Comparison of ENCODE assay signal across 9 mouse cellular contexts in genomic region chr9:73103159-73103879, GRCm38 (mm10). TPM values are rescaled to one million over a fixed set of nuclear protein-coding genes. Genes with fewer than 3 reads are reported as not detected.
DNase-seq lines count a peak whose midpoint lies in the region; ATAC-seq and TF ChIP-seq lines count a peak whose summit lies in the region.
"Had no signal": no experiment of that assay in that cellular context is flagged by ENCODE, and none has a peak within 500 bp of the region (broad histone marks: within the 10 kb centered on the region; RNA-seq: fewer than 3 reads in every experiment).

No protein-coding gene starts in this region.

- ATAC-seq in embryonic facial prominence, embryonic 12.5 days (ENCODE audit: insufficient number of reproducible peaks, insufficient read depth, low FRiP score, low TSS enrichment): peak; percentile 56; the same call in 1 of the 2 replicates
- ATAC-seq in heart, embryonic 13.5 days (ENCODE audit: extremely low read depth, insufficient number of reproducible peaks, low FRiP score, low TSS enrichment): no peak
- ATAC-seq in kidney, embryonic 14.5 days (ENCODE audit: low FRiP score, low TSS enrichment): peak; percentile 58

- H3K27ac ChIP-seq in embryonic facial prominence, embryonic 12.5 days: no peak overlapping the region
- no peak overlapping the region for H3K27ac ChIP-seq in heart, embryonic 13.5 days (replicated peaks)
- no peak overlapping the region for H3K27ac ChIP-seq in kidney, embryonic 14.5 days (ENCODE audit: low read depth, low read length)
- no peak overlapping the region for H3K27ac ChIP-seq in small intestine, adult 2 months (ENCODE audit: insufficient read depth, low read depth, low read length)

- H3K4me3 ChIP-seq in embryonic facial prominence, embryonic 12.5 days: peak overlapping the region; percentile 46
- peak overlapping the region; percentile 54 for H3K4me3 ChIP-seq in heart, embryonic 13.5 days
- H3K4me3 ChIP-seq in kidney, embryonic 14.5 days (ENCODE audit: low read length): peak overlapping the region; percentile 45
- H3K4me3 ChIP-seq in small intestine, adult 2 months (ENCODE audit: low read depth, low read length): peak overlapping the region; percentile 59

- H3K36me3 ChIP-seq in embryonic facial prominence, embryonic 12.5 days: no peaks in the 10 kb centered on the region
- no peaks in the 10 kb centered on the region for H3K36me3 ChIP-seq in heart, embryonic 13.5 days
- H3K36me3 ChIP-seq in kidney, embryonic 14.5 days (ENCODE audit: control insufficient read depth, insufficient read depth, low read length): no peaks in the 10 kb centered on the region
- no peaks in the 10 kb centered on the region for H3K36me3 ChIP-seq in small intestine, adult 2 months (ENCODE audit: control insufficient read depth, insufficient read depth, low read length)

- H3K27me3 ChIP-seq in embryonic facial prominence, embryonic 12.5 days: peaks cover 36% of the 10 kb centered on the region
- H3K27me3 ChIP-seq in heart, embryonic 13.5 days (replicated peaks): peaks cover 62% of the 10 kb centered on the region
- peaks cover 18% of the 10 kb centered on the region for H3K27me3 ChIP-seq in kidney, embryonic 14.5 days (ENCODE audit: control insufficient read depth, insufficient read depth, low read length)
- no peaks in the 10 kb centered on the region for H3K27me3 ChIP-seq in small intestine, adult 2 months (ENCODE audit: control insufficient read depth, insufficient read depth, low read length)

- peak overlapping the region; percentile 82 for H3K4me2 ChIP-seq in embryonic facial prominence, embryonic 12.5 days (replicated peaks)
- H3K4me2 ChIP-seq in heart, embryonic 13.5 days: peak overlapping the region; percentile 90
- peak overlapping the region; percentile 93 for H3K4me2 ChIP-seq in kidney, embryonic 14.5 days (replicated peaks; ENCODE audit: low read depth, low read length)

- no peaks in the 10 kb centered on the region for H3K9me3 ChIP-seq in embryonic facial prominence, embryonic 12.5 days
- no peaks in the 10 kb centered on the region for H3K9me3 ChIP-seq in heart, embryonic 13.5 days
- H3K9me3 ChIP-seq in kidney, embryonic 14.5 days (ENCODE audit: control insufficient read depth, low read length): no peaks in the 10 kb centered on the region

- WGBS in embryonic facial prominence, embryonic 12.5 days: 8% methylated on average over 59 of the region's 60 CpGs
- 4% methylated on average over 60 of the region's 60 CpGs for WGBS in heart, embryonic 13.5 days
- WGBS in kidney, embryonic 14.5 days: 4% methylated on average over 55 of the region's 60 CpGs
- WGBS in small intestine, adult 2 months: 10% methylated on average over 60 of the region's 60 CpGs

- TF ChIP-seq POLR2A in small intestine, adult 2 months (IDR thresholded peaks at IDR 0.05; ENCODE audit: low read depth, low read length): no peak

- H3K9ac ChIP-seq in embryonic facial prominence, embryonic 12.5 days: peak overlapping the region; percentile 52
- H3K9ac ChIP-seq in heart, embryonic 13.5 days: peak overlapping the region; percentile 79
- peak overlapping the region; percentile 59 for H3K9ac ChIP-seq in kidney, embryonic 14.5 days (ENCODE audit: low read depth, low read length)

- DNase-seq in right cerebral cortex, postnatal 4 days: peak; percentile 23
- DNase-seq in right cerebral cortex, adult 18-20 months: no peak
- peak; percentile 54 for DNase-seq in lung, postnatal 10 days
- no peak for DNase-seq in layer of hippocampus, adult 18-20 months (ENCODE audit: low spot score in 2 of 2)

- 0 out of 2 replicates have a peak, but pooled peaks cover 8% of the 10 kb centered on the region for H3K4me1 ChIP-seq in embryonic facial prominence, embryonic 12.5 days
- peaks cover 9% of the 10 kb centered on the region for H3K4me1 ChIP-seq in heart, embryonic 13.5 days
- peaks cover 5% of the 10 kb centered on the region; the same call in 1 of the 2 replicates for H3K4me1 ChIP-seq in kidney, embryonic 14.5 days (ENCODE audit: control insufficient read depth, insufficient read depth, low read length)
- peaks cover 13% of the 10 kb centered on the region for H3K4me1 ChIP-seq in small intestine, adult 2 months (ENCODE audit: control insufficient read depth, insufficient read depth, insufficient read length, low read length)

- no peak for TF ChIP-seq CTCF in small intestine, adult 2 months (IDR thresholded peaks at IDR 0.05; ENCODE audit: extremely low read depth, insufficient read length, insufficient replicate concordance, low read depth, low read length)

RNA-seq across cellular contexts. Expression of gene Gm20509, which starts 1.0 kb away (rescaled TPM):
- not detected in 2 replicates for polyA plus RNA-seq in embryonic facial prominence, embryonic 12.5 days (2016; fragmentation: Nextera tagmentation; extraction: Ambion mirVana)
- not detected in 2 replicates for polyA plus RNA-seq in heart, embryonic 13.5 days (2015; fragmentation: Nextera tagmentation; extraction: Ambion mirVana)
- not detected in 2 replicates for polyA plus RNA-seq in kidney, embryonic 14.5 days (2014; fragmentation: Nextera tagmentation; extraction: Ambion mirVana)
- not detected in 2 replicates for polyA plus RNA-seq in small intestine, adult 2 months (2012; rRNA removed)
- total RNA-seq in layer of hippocampus, adult 18-20 months (2021): 1 to 10 TPM; 1.0 to 1.1 TPM
- total RNA-seq: MEL had no signal

RNA-seq across cellular contexts. Expression of gene Khdc3, which starts 1.7 kb away (rescaled TPM):
- polyA plus RNA-seq in embryonic facial prominence, embryonic 12.5 days (2016; fragmentation: Nextera tagmentation; extraction: Ambion mirVana): 0.20 TPM in 1 of 2 replicates, not detected in the other
- not detected in 2 replicates for polyA plus RNA-seq in heart, embryonic 13.5 days (2015; fragmentation: Nextera tagmentation; extraction: Ambion mirVana)
- polyA plus RNA-seq in kidney, embryonic 14.5 days (2014; fragmentation: Nextera tagmentation; extraction: Ambion mirVana): 0.14 TPM in 1 of 2 replicates, not detected in the other
- polyA plus RNA-seq in small intestine, adult 2 months (2012; rRNA removed): 0.18 and 0.88 TPM in 2 replicates
- total RNA-seq in layer of hippocampus, adult 18-20 months (2021): 1 to 10 TPM; 4.0 to 4.3 TPM
- total RNA-seq: MEL had no signal

RNA-seq across cellular contexts. Expression of gene Rsl24d1, which starts 9.9 kb away (rescaled TPM):
- polyA plus RNA-seq in embryonic facial prominence, embryonic 12.5 days (2016; fragmentation: Nextera tagmentation; extraction: Ambion mirVana): 140 and 143 TPM in 2 replicates
- polyA plus RNA-seq in heart, embryonic 13.5 days (2015; fragmentation: Nextera tagmentation; extraction: Ambion mirVana): 83.9 and 87.0 TPM in 2 replicates
- polyA plus RNA-seq in kidney, embryonic 14.5 days (2014; fragmentation: Nextera tagmentation; extraction: Ambion mirVana): 149 and 176 TPM in 2 replicates
- 1.9 and 3.6 TPM in 2 replicates for polyA plus RNA-seq in small intestine, adult 2 months (2012; rRNA removed)
- total RNA-seq in layer of hippocampus, adult 18-20 months (2021): 10 to 100 TPM; 61.8 to 63.9 TPM

RNA-seq across cellular contexts. Expression of gene Rab27a, which starts 58.7 kb away (rescaled TPM):
- 6.8 and 8.9 TPM in 2 replicates for polyA plus RNA-seq in embryonic facial prominence, embryonic 12.5 days (2016; fragmentation: Nextera tagmentation; extraction: Ambion mirVana)
- 3.5 and 3.6 TPM in 2 replicates for polyA plus RNA-seq in heart, embryonic 13.5 days (2015; fragmentation: Nextera tagmentation; extraction: Ambion mirVana)
- polyA plus RNA-seq in kidney, embryonic 14.5 days (2014; fragmentation: Nextera tagmentation; extraction: Ambion mirVana): 1.2 and 1.3 TPM in 2 replicates
- 6.5 and 6.9 TPM in 2 replicates for polyA plus RNA-seq in small intestine, adult 2 months (2012; rRNA removed)
- total RNA-seq in layer of hippocampus, adult 18-20 months (2021): 10 to 100 TPM; 12.2 to 15.4 TPM

Comparison
In these comparisons a context has a peak if more than half of its experiments do, and no peak if none do; other contexts are left out.
1. DNase-seq: peak in right cerebral cortex, postnatal 4 days (single experiment) and lung, postnatal 10 days (single experiment); none in right cerebral cortex, adult 18-20 months (single experiment) and layer of hippocampus, adult 18-20 months (0 of 2).
2. RNA of gene Rsl24d1, which starts 9.9 kb away (polyA plus RNA-seq): 149 to 176 TPM in kidney, embryonic 14.5 days, 140 to 143 TPM in embryonic facial prominence, embryonic 12.5 days and 83.9 to 87.0 TPM in heart, embryonic 13.5 days; 1.9 to 3.6 TPM in small intestine, adult 2 months; every median in the first group is over 10 times any median in the second.
3. Peak in every context shown above with its lines, with median percentiles within 50 percentile points of each other: H3K4me2 ChIP-seq, H3K4me3 ChIP-seq and H3K9ac ChIP-seq.